Mouse (Mus musculus): Measurements from ENCODE around the gene Msrb2.

The Msrb2 gene

GRCm38 (mm10) chr2:19390411-19391143 is 19.3 kb downstream of the Msrb2 start:
- no peak for DNase-seq (ENCODE audit: low spot score)

GRCm38 (mm10) chr2:19391649-19392048 is 20.4 kb downstream of the Msrb2 start:
- DNase-seq (ENCODE audit: low spot score): no peak

DNA sequence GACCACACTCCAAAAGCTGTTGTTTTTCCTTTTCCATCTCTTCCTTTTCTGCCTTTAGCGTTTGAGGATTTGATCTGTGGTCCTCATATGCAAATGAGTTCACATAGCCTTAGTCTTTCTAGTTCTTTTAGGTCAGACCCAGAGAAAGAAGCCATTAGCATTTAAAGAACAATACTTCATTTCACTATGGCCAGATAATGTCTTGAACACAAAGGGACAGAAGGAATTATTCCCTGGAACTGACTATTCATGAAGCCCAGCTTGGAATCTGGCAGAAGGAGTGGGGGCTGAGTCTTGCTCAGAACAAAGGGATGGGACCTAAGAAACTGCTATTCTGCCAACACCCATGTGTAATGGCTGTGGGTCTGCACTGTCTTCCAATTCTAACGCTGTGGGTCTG is 21.6 kb downstream of the Msrb2 start:
- no peak for DNase-seq (ENCODE audit: low spot score)

DNA sequence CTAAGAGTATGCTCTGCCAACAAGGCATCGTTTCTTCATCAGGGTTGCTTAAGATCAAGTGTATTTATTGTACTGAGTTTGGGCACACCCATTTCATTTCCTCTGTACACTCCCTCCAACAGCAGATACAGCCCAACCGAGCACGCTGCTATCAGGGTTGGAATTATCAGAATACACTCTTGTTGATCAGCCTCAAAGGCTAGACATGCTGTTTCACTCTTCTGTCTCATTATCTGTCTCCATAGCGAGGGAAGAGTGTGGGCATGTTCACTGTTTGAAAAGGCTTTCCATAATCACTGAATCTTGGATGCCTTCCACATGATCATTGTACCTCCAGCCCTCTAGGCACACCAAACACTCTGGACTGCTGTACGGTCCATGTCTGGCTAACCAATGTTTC is 34.2 kb downstream of the Msrb2 start:
- DNase-seq (ENCODE audit: low spot score): no peak

- DNase-seq (ENCODE audit: low spot score): no peak
These were observed 35.3 kb downstream of the Msrb2 start for GRCm38 (mm10) chr2:19406531-19406930.

DNA sequence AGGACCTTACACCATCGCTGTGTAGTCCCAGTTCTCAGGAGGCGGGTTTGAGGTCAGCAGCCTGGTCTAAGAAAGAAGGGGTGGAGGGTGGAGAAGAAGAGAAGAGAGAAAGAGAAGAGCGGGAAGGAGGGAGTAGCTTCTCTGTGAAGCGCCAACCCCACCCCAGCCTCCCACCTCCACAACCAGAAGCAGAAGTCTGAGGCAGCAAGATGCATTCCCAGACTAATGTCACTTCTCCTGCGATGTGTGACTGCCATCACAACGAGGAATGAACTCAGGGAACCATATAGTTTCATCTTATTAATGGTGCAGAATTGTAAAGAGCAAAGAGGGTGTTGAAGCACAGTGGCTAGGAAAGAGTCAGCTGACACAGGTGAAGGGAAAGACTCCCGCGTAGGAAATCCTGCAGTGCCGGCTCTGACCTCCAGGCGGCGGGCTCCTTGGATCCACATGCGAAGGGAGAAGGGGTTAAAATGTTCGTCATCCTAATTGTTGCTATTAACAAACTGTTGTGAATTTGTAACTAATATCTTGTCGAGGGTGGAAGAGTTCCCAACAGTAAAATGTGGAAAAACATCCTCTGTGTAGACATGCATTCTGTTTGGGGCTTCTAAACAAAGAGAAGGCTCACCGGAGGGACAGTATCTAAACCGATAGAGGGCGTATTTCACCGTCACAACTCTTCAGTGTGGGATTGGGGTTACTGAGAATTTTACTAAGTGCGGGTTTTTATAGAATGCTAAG is 43.2 kb downstream of the Msrb2 start:
- no peak for DNase-seq (ENCODE audit: low spot score)

DNA sequence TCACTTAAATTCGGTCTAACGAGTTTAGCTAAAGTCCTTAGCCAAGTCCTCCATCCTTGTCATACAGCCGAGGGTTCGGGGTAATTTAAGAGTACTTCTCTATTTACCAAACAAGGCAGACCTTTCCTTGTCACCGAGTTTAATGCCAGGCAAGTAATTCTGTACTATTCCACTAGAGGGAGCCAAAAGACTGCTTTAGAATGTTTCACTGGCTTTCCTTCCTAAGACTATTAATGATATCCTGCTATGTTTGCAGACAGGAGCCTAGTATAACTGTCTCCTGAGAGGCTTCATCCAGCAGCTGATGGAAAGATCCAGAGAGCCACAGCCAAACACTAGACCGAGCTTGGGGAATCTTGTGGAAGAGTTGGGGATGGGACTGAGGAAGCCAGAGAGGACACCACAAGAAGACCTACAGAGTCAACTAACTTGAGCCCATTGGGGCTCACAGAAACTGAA is 43.9 kb downstream of the Msrb2 start:
- DNase-seq (ENCODE audit: low spot score): no peak

DNA sequence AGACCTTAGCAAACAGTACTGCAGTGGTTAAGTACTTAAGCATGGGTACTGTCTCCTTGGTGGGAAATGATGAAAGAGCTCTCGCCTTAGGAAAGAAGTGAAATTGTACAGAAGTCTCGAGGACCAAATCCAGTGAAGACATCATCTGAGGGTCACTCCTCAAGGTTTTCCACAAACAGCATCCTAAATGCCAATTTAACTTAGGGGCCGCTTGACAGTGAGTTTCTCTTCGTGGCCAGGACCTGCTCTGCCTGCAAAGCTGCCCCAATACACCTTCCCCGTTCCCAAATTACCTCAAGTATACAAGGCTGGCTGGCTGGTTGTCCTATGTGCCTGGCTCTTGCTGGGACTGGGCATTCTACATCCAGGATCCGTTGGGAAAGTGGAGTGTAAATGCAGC is 44.8 kb downstream of the Msrb2 start:
- no peak for DNase-seq (ENCODE audit: low spot score)

GRCm38 (mm10) chr2:19419686-19420345 is 48.6 kb downstream of the Msrb2 start:
- no peak for DNase-seq (ENCODE audit: low spot score)

GRCm38 (mm10) chr2:19422226-19422625 is 51.0 kb downstream of the Msrb2 start:
- no peak for DNase-seq (ENCODE audit: low spot score)

DNA sequence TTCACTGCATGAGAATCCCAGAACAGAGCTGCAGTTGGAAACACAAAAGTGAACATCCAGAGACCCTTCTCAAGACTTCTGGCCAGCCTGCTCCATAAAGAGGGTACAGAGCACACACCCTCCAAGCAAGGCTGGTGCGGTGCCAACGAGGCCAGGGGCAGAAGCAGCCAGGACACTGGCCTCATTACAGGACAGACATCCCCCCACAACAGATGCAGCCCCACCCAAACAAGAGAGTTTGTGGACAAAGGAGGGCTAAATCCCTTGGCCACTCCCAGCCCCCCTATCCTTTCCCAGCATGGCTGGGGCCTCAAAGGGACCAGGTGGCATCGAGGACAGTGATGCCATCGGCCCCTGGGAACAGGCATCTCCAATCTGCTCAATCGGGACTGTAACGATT is 51.8 kb downstream of the Msrb2 start:
- no peak for DNase-seq (ENCODE audit: low spot score)

DNA sequence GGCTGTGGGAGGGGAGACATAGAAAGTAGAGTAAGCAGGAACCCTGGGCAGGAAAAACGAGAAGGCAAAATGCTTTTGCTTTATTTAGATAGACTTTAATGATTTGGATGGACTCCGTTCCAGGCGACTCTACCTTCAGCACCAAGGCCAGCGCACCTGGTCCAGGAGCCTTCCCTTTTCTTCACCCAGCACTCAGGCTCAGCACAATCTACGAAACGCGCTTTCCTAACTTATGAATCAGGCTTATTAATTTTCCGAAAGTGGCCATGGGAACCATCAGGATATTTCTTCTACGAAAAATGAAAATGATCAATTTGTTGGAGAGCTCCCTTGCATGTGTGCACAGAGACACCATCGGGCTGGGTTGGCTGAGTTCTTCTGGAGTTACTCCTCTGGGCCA is 57.8 kb downstream of the Msrb2 start:
- DNase-seq (ENCODE audit: low spot score): no peak

DNA sequence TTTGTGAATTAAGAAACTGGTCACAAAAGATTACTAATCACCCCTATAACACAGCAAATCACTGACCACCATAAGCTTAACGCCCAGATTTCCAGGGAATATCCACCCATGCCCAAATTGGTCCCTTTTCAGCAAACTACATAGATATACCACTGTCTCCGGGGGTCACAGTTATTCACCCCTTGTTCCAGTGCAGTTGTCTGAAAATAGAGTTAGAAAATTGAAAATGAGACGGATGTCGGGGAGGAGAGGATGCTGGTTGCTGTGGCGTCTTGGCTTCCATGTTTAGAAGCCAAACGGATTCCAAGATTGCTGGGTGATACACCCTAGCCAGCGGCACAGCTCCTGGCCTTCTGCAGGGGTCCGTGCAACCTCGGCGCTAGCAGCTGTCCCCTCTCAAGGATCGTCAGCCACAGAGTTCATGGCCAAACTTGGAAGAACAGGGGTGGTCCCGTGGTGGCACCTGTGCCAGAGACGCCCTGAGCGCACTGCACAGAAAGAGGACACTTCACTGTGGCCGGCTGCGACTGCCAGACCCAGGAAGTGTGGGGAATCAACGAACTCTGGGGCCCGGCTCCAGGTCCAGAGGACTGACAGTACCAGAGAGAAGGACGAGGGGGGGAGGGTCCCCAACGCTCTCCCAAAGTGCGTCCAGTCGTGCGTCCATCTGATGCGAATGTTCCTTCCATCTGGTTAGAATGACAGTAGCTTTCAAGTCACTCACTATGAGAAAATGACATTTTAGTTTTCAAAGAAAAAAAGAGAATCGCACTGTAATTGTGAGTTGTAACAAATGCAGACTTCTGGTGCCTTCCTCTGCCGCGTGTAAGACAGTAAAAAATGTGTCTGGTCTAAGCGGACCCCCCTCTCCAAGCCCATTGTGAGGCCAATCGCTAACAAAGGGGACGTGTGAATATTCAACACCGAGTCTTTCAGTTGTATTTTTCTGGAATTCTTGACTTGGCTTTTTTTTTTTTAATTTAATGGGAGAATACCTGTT is 58.8 kb downstream of the Msrb2 start:
- no peak for DNase-seq (ENCODE audit: low spot score)

GRCm38 (mm10) chr2:19430746-19431145 is 59.5 kb downstream of the Msrb2 start:
- no peak for DNase-seq (ENCODE audit: low spot score)

- no peak for DNase-seq (ENCODE audit: low spot score)
These were observed 59.9 kb downstream of the Msrb2 start for GRCm38 (mm10) chr2:19431186-19431585.

DNA sequence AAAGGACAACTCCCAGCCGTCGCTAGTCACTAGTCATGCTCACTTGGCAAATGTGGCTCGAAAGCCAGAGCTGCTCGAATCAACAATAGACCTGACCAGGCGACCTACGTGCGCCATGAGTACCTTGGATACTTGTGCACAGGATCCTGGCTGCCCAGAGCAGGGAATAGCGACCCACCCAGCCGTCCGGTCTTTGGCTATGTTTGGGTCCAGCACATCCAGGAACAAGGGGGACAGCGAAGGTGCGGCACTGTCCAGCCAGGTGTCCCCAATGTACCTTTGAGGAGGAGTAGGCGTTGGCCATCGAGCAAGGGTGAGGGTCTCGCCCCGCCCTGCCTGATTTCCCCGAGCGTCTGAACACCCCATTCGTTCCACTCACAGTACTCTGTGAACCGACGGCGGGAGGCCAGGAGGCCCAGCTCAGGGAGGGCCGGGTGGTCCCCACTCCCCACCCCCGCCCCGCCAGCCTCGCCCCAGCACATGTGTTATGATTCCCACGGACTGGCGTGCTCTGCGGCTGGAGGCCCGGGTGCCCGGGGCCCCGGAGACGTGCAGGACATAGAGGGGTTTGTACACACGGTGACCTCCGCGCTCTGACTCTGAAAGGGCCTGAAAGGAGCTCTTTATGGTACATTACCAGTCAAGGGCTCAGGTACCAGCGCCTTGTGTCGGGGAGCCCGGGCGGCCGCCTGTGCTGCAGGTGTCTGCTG is 60.5 kb downstream of the Msrb2 start:
- DNase-seq (ENCODE audit: low spot score): no peak

GRCm38 (mm10) chr2:19444346-19444745 is 73.1 kb downstream of the Msrb2 start:
- DNase-seq (ENCODE audit: low spot score): no peak

All from urinary bladder, postnatal 10 days (tissue).